Mouse (Mus musculus) bone marrow, adult 2 months (tissue): ENCODE measurements around the gene Nme7.

Source experiments
- CTCF ChIP-seq: fragments of 200-500 bp; IDR thresholded peaks from 2 replicates; pipeline ENCODE4 v1.5.1; 2011; ENCODE audit warnings: low read length, control low read depth; ENCODE audit not compliant: control insufficient read depth, insufficient read depth
- POLR2A ChIP-seq: fragments of 200-500 bp; IDR thresholded peaks from 2 replicates; pipeline ENCODE4 v1.6.1; 2011; ENCODE audit warnings: low read depth, mild to moderate bottlenecking, control low read depth, low read length, borderline replicate concordance; ENCODE audit not compliant: control insufficient read depth

DNA sequence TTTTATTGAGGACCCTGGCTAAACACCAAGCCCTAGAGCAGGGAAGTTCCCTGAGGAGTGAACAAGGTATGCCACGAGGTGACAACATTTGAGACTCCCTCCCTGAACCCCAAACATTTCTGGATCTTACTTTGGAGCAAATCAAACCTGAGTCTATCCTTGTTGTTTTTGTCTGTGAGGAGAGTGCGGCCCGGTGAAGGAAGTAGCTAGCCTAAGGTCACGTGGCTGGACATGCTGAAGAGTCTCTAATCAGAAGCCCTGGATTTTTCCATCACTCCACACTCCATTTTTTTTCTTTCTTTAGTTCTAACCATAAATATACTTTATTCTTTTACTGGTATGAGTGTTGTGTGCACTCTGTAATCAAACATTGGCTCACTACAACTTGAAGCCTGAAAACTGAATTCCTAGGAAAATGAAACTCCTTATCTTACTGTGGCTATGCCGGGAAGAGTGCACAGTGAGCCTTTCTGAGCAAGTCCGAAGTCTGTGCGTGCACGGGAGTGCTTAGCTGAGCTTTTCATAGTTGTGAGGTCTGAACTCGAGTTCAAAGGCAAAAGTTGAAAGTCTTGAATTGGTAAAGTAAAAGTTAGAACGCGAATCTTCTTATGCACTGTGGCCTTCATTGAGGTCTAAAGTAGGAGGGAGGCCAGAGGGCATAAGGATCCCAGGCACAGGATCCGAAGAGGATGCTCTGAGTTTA is 112.9 kb downstream of the Nme7 start:
- no peak for TF ChIP-seq CTCF
- no peak for TF ChIP-seq POLR2A
